Mouse (Mus musculus): Measurements from ENCODE around the gene Sspo. TPM values are rescaled to one million over a fixed set of nuclear protein-coding genes. Genes with fewer than 3 reads are reported as not detected.
A peak's percentile ranks its signal among the peaks of the same experiment; 100 is the strongest.

Sspo gene
- 1.0 and 1.1 TPM in 2 replicates for polyA plus RNA-seq (2012; rRNA removed)

- no peak for DNase-seq (ENCODE audit: low read depth, low spot score)
- 97% methylated on average over 1 of the region's 1 CpGs for whole genome bisulfite sequencing
Observed at GRCm38 (mm10) chr6:48447929-48448328, at the start of gene Sspo. Gene Sspo (plus strand): TSS chr6:48448229.

- DNase-seq (ENCODE audit: low read depth, low spot score) = no peak
- WGBS = 90% methylated on average over 5 of the region's 5 CpGs
Observed at GRCm38 (mm10) chr6:48399906-48400305, 48.1 kb upstream of the Sspo start.

GRCm38 (mm10) chr6:48404071-48404470 is 44.0 kb upstream of the Sspo start:
- 92% methylated on average over 5 of the region's 5 CpGs for WGBS
- DNase-seq (ENCODE audit: low read depth, low spot score) = no peak

GRCm38 (mm10) chr6:48409726-48410343 is 38.2 kb upstream of the Sspo start:
- WGBS = 93% methylated on average over 4 of the region's 4 CpGs
- DNase-seq (ENCODE audit: low read depth, low spot score) = no peak

GRCm38 (mm10) chr6:48410551-48410950 is 37.5 kb upstream of the Sspo start:
- WGBS = 55% methylated on average over 3 of the region's 3 CpGs
- no peak for DNase-seq (ENCODE audit: low read depth, low spot score)

- 58% methylated on average over 6 of the region's 6 CpGs for WGBS
- DNase-seq (ENCODE audit: low read depth, low spot score) = peak; percentile 60
Observed at GRCm38 (mm10) chr6:48411193-48412092, 36.6 kb upstream of the Sspo start.

GRCm38 (mm10) chr6:48412147-48412546 is 35.9 kb upstream of the Sspo start:
- WGBS = 77% methylated on average over 4 of the region's 4 CpGs
- no peak for DNase-seq (ENCODE audit: low read depth, low spot score)

GRCm38 (mm10) chr6:48412662-48413061 is 35.4 kb upstream of the Sspo start:
- DNase-seq (ENCODE audit: low read depth, low spot score) = no peak
- 36% methylated on average over 3 of the region's 3 CpGs for WGBS

GRCm38 (mm10) chr6:48413081-48413480 is 34.9 kb upstream of the Sspo start:
- no peak for DNase-seq (ENCODE audit: low read depth, low spot score)
- WGBS = 55% methylated on average over 10 of the region's 10 CpGs

GRCm38 (mm10) chr6:48414886-48415285 is 33.1 kb upstream of the Sspo start:
- DNase-seq (ENCODE audit: low read depth, low spot score) = no peak
- 90% methylated on average over 1 of the region's 1 CpGs for WGBS

GRCm38 (mm10) chr6:48415636-48416035 is 32.4 kb upstream of the Sspo start:
- no peak for DNase-seq (ENCODE audit: low read depth, low spot score)
- 96% methylated on average over 7 of the region's 7 CpGs for WGBS

GRCm38 (mm10) chr6:48416486-48416885 is 31.5 kb upstream of the Sspo start:
- DNase-seq (ENCODE audit: low read depth, low spot score) = no peak
- 57% methylated on average over 2 of the region's 2 CpGs for WGBS

GRCm38 (mm10) chr6:48420647-48421046 is 27.4 kb upstream of the Sspo start:
- no peak for DNase-seq (ENCODE audit: low read depth, low spot score)
- 39% methylated on average over 2 of the region's 2 CpGs for WGBS

- no peak for DNase-seq (ENCODE audit: low read depth, low spot score)
- 90% methylated on average over 3 of the region's 3 CpGs for WGBS
Observed at GRCm38 (mm10) chr6:48423336-48423735, 24.7 kb upstream of the Sspo start.

GRCm38 (mm10) chr6:48424074-48424473 is 24.0 kb upstream of the Sspo start:
- no peak for DNase-seq (ENCODE audit: low read depth, low spot score)
- 67% methylated on average over 5 of the region's 5 CpGs for WGBS

- no peak for DNase-seq (ENCODE audit: low read depth, low spot score)
- 82% methylated on average over 5 of the region's 5 CpGs for WGBS
Observed at GRCm38 (mm10) chr6:48426956-48427355, 21.1 kb upstream of the Sspo start.

- no peak for DNase-seq (ENCODE audit: low read depth, low spot score)
Observed at GRCm38 (mm10) chr6:48428769-48429557, 19.1 kb upstream of the Sspo start.

GRCm38 (mm10) chr6:48430748-48431147 is 17.3 kb upstream of the Sspo start:
- 75% methylated on average over 5 of the region's 5 CpGs for WGBS
- DNase-seq (ENCODE audit: low read depth, low spot score) = no peak

More at GRCm38 (mm10) chr6:48428769-48429557, 19.1 kb upstream of the Sspo start:
- 65% methylated on average over 4 of the region's 4 CpGs for WGBS

GRCm38 (mm10) chr6:48432893-48433816 is 14.9 kb upstream of the Sspo start:
- 37% methylated on average over 12 of the region's 12 CpGs for WGBS
- no peak for DNase-seq (ENCODE audit: low read depth, low spot score)
